Mouse (Mus musculus): ENCODE results near the gene Pbrm1.

GRCm38 (mm10) chr14:31022579-31022978, 3.6 kb downstream of the Pbrm1 start:
- TF ChIP-seq POLR2A (IDR thresholded peaks at IDR 0.05; ENCODE audit: control insufficient read depth, low read depth, low read length) (no peak), CTCF (IDR thresholded peaks at IDR 0.05; ENCODE audit: control insufficient read depth, insufficient read depth, insufficient replicate concordance, low read depth, low read length) (no peak)
